Mouse (Mus musculus): Measurements from ENCODE around the gene Hoxd4.

DNA sequence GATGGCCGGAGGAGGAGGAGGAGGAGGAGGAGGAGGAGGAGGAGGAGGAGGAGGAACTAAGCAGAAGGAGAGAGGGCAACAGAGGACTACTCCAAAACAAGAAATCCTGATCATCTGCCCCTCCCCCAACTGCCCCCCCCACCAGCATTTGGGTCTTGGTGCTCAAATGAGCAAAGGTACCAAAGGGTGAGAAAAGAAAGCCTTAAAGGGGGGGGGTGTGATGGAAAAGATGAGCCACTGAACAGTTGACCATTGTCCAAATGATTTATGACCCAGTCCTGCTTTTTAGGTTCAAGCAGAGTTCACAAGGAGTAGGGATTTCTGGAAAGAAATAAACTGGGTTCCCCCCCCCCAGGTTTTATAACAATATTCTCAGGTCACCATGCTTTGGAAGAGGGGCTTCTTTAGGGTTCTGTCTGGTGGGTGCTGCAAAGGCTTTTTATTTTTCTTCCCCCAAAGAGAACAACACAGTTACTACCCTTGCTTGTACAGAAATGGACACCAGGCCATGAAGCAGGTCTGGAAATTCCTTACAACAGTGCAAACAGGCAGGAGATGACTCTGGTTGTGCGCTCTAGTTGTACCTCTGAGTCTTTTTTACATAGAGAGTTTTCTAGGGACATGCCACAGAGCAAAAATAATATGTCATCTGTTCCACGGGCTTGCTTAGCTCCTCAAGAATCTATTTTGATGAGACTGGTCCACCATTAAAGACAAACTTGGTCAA is 29.7 kb downstream of the Hoxd4 start:
- no peak for TF ChIP-seq POLR2A (IDR thresholded peaks at IDR 0.05; ENCODE audit: insufficient read length, low read depth)
- TF ChIP-seq USF1 (IDR thresholded peaks at IDR 0.05; ENCODE audit: low read depth), result no peak

All from myocyte (in vitro differentiated cells).